1 mouse cellular context compared by ENCODE assay signal in the genomic region with DNA sequence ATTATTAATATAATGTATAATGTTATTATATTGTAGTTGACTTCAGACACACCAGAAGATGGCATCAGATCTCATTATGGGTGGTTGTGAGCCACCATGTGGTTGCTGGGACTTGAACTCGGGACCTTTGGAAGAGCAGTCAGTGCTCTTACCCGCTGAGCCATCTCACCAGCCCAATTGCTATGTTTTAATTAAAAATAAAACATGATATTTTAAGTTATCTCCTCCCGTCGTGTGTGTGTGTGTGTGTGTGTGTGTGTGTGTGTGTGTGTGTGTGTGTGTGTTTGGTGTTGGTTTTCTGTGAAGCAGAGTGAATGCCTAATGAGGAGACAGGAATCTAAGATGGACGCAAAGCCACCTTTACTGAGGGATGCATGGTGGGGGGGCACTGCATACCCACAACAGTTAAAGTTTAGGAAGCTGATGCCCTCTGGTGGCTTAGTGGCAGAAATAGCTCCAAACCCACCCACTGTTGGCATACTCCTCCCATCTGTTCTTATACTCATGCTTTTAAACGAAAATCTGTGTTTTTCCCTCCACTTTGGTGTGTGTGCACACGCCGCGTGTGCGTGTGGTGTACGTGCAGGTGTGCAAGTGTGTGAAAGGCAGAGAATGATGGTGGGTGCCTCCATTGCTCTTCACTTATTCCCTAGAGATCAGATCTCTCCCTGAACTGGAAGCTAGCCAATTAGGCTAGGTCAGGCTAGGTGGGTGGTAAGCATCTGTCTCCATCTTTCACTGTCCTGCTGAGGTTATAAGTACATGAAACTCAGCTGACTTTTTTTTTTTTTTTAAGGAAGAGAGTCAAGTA.
TF ChIP-seq lines count a peak whose summit lies in the region.

No protein-coding gene starts in this region.

TF ChIP-seq in myocyte, 11 proteins besides CTCF, POLR2A, EP300 and RAD21:
- TF ChIP-seq TCF3 (IDR thresholded peaks at IDR 0.05; ENCODE audit: insufficient read length, low read depth) (no peak), MYOD1 (IDR thresholded peaks at IDR 0.05; ENCODE audit: control insufficient read depth in 1 of 3, insufficient read length in 2 of 3, low read depth in 2 of 3) (peak in 2 of 3 experiments; percentile 12 to 45)
